Mouse (Mus musculus) heart, adult 2 months (tissue): Measurements from ENCODE around the gene Qpctl. TPM values are rescaled to one million over a fixed set of nuclear protein-coding genes. Genes with fewer than 3 reads are reported as not detected.

ENCODE experiments used
- DNase-seq, 2 experiments: peaks; one replicate each; pipeline ENCODE4 v3.0.0; 2021
- H3K27ac ChIP-seq: fragments of 200-600 bp; 2 replicates; pipeline ENCODE4 v1.8.1; 2022
- H3K27me3 ChIP-seq: fragments of 200-500 bp; 2 replicates; pipeline ENCODE4 v1.6.1; 2012; ENCODE audit warnings: mild to moderate bottlenecking, low read length, inconsistent platforms, mixed read lengths; ENCODE audit not compliant: control insufficient read depth, insufficient read depth
- H3K36me3 ChIP-seq: fragments of 200-500 bp; 2 replicates; pipeline ENCODE4 v1.6.1; 2012; ENCODE audit warnings: low read length, inconsistent platforms; ENCODE audit not compliant: control insufficient read depth, insufficient read depth
- H3K4me1 ChIP-seq: fragments of 200-500 bp; 2 replicates; pipeline ENCODE4 v1.6.1; 2011; ENCODE audit warnings: low read length; ENCODE audit not compliant: control insufficient read depth, insufficient read depth
- H3K4me3 ChIP-seq: fragments of 200-600 bp; 2 replicates; pipeline ENCODE4 v1.8.1; 2022
- H3K79me2 ChIP-seq: fragments of 200-500 bp; replicated peaks from 2 replicates; pipeline ENCODE4 v1.6.1; 2012; ENCODE audit warnings: mild to moderate bottlenecking, inconsistent platforms, low read length, moderate library complexity, mixed read lengths; ENCODE audit not compliant: control insufficient read depth, insufficient read depth
- H3K9ac ChIP-seq: fragments of 200-500 bp; 2 replicates; pipeline ENCODE4 v1.6.1; 2012; ENCODE audit warnings: low read depth, mild to moderate bottlenecking, control low read depth, inconsistent platforms, low read length, mixed read lengths
- CTCF ChIP-seq: fragments of 200-600 bp; IDR thresholded peaks from 2 replicates; pipeline ENCODE4 v1.8.1; 2022; ENCODE audit warnings: antibody characterized with exemption, mild to moderate bottlenecking, moderate library complexity
- EP300 ChIP-seq: fragments of 200-500 bp; IDR thresholded peaks from 2 replicates; pipeline ENCODE4 v1.6.1; 2011; ENCODE audit warnings: low read depth, low read length, control low read depth; ENCODE audit not compliant: insufficient read depth
- POLR2A ChIP-seq: fragments of 200-500 bp; IDR thresholded peaks from 2 replicates; pipeline ENCODE4 v1.6.1; 2011; ENCODE audit warnings: mild to moderate bottlenecking, low read depth, low read length, control low read depth; ENCODE audit not compliant: insufficient read depth
- WGBS: fragments of 180-500 bp; shearing (Covaris S2); methylation state at CpG from one replicate; pipeline ENCODE4 v1.1.7; 2018; 5-methylcytosine and 5-hydroxymethylcytosine counted together
- intact Hi-C: fragments of 180-260 bp; cut with DNase I; formaldehyde crosslinking; loops from one replicate; pipeline ENCODE4 v1.15.1; 2025
- microRNA-seq, 2 experiments: library from miRNA; unstranded; fragments of <30 nt; microRNA quantifications; one replicate each; pipeline ENCODE4 v1.2.0; 2021
- polyA plus RNA-seq: library from polyadenylated mRNA; depleted of rRNA; stranded (reverse); fragments of >200 nt; gene quantifications from 2 replicates; pipeline ENCODE4 v1.2.3, GENCODE M21; 2012; rRNA removed
- total RNA-seq, 2 experiments: library from RNA; stranded (reverse); gene quantifications; 2 replicates each; pipeline ENCODE4 v1.2.3; 2021

Gene Qpctl
- total and polyA plus RNA-seq, 3 experiments = 3.8 to 5.3 (median 4.6) TPM

DNA sequence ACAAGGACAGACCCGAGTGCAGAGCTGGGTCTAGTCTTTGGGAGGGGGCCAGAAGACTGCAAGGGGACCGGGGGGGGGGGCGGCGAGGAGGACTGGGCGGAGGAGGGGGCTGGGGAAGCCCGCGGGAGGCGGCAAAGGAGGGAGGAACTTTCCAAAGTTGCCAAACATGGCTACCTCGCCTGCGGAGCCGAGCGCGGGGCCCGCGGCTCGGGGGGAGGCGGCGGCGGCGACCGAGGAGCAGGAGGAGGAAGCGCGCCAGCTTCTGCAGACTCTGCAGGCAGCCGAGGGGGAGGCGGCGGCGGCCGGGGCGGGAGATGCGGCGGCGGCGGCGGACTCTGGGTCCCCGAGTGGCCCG, 54.6 kb downstream of the Qpctl start, which contains the start of gene Six5:
Six5 (plus strand) TSS at position 124 of the 355 bp plus-strand sequence.
- intact Hi-C loops = no loop called here
- no peak for TF ChIP-seq EP300
- TF ChIP-seq CTCF = no peak
- no peak for TF ChIP-seq POLR2A
- DNase-seq = peak in 1 of 2 experiments; percentile 73
- peaks cover 6% of the 10 kb centered on the region for H3K4me1 ChIP-seq
- peak within 1 kb of the TSS; percentile 85 for H3K4me3 ChIP-seq
- H3K9ac ChIP-seq = peak within 1 kb of the TSS; percentile 89
- no peaks in the 10 kb centered on the region for H3K79me2 ChIP-seq
- H3K27me3 ChIP-seq = no peaks in the 10 kb centered on the region
- H3K27ac ChIP-seq = peak within 1 kb of the TSS; percentile 96
- H3K36me3 ChIP-seq = no peaks in the 10 kb centered on the region; the same call in 1 of the 2 replicates
- 2% methylated on average over 28 of the region's 36 CpGs for WGBS

DNA sequence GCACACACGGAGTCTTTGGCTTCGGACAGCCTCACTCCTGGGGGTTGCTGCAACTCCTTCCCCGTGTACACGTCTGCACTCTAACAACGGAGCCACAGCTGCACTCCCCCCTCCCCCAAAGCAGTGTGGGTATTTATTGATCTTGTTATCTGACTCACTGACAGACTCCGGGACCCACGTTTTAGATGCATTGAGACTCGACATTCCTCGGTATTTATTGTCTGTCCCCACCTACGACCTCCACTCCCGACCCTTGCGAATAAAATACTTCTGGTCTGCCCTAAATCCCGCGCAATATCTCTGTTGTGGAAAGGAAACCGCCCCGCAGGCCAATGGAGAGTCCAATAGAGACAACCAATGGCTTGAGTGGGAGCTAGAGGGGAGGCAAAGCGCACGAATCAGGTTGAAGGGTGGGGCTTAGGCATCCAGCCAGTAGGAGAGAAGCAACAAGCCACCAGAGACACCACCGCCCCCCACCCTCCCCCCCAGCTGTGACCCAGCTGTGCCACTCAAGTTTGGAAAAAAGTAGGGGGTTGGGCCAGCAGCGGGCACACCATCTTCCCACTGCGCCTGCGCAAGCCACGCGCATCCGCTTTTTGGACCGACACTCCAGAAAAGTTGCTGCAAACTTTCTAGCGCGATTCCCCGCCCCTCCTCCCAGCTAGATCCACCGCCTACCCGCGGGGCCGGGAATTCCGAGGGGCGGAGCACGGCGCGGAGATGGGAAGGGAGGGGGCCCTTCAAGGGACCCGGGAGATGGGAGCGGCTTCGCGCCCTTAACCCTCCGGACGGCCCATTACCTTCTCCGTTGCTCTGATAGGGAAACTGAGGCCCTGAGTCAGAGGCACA, 55.3 kb downstream of the Qpctl start:
- WGBS = under 1% methylated on average over 45 of the region's 45 CpGs
- Histone ChIP-seq H3K27ac (peak overlapping the region; percentile 96), H3K79me2 (no peaks in the 10 kb centered on the region), H3K27me3 (no peaks in the 10 kb centered on the region), H3K9ac (peak overlapping the region; percentile 89), H3K36me3 (no peaks in the 10 kb centered on the region; the same call in 1 of the 2 replicates), H3K4me1 (peaks cover 6% of the 10 kb centered on the region), H3K4me3 (peak overlapping the region; percentile 85)
- TF ChIP-seq EP300 (peak; percentile 66; the same call in 1 of the 2 replicates), CTCF (no peak), POLR2A (peak; percentile 83)
- DNase-seq = peak; percentile 96 to 98
- intact Hi-C loops = loop anchor here (1.0 kb wide), 1 partner anchor 25 kb away; no protein-coding TSS in a partner anchor

DNA sequence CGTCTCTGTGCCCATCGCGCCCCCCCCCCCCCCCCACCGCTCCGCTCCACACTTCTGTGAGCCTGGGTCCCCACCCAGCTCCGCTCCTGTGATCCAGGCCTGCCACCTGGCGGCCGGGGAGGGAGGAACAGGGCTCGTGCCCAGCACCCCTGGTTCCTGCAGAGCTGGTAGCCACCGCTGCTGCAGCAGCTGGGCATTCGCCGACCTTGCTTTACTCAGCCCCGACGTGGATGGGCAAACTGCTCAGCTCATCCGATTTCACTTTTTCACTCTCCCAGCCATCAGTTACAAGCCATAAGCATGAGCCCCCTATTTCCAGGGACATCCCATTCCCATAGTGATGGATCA, 55.9 kb downstream of the Qpctl start:
- TF ChIP-seq EP300 (0 out of 2 replicates have a peak, but pooled peaks have one; percentile 15), POLR2A (no peak), CTCF (peak; percentile 83)
- DNase-seq = peak; percentile 89 to 92
- no peaks in the 10 kb centered on the region; the same call in 1 of the 2 replicates for H3K36me3 ChIP-seq
- WGBS = 2% methylated on average over 11 of the region's 15 CpGs
- peaks cover 6% of the 10 kb centered on the region for H3K4me1 ChIP-seq
- peak overlapping the region; percentile 85 for H3K4me3 ChIP-seq
- no peaks in the 10 kb centered on the region for H3K79me2 ChIP-seq
- peak overlapping the region; percentile 96 for H3K27ac ChIP-seq
- peak overlapping the region; percentile 18 for H3K9ac ChIP-seq
- no peaks in the 10 kb centered on the region for H3K27me3 ChIP-seq
- intact Hi-C loops = loop anchor here (1.0 kb wide), 1 partner anchor 25 kb away; no protein-coding TSS in a partner anchor

DNA sequence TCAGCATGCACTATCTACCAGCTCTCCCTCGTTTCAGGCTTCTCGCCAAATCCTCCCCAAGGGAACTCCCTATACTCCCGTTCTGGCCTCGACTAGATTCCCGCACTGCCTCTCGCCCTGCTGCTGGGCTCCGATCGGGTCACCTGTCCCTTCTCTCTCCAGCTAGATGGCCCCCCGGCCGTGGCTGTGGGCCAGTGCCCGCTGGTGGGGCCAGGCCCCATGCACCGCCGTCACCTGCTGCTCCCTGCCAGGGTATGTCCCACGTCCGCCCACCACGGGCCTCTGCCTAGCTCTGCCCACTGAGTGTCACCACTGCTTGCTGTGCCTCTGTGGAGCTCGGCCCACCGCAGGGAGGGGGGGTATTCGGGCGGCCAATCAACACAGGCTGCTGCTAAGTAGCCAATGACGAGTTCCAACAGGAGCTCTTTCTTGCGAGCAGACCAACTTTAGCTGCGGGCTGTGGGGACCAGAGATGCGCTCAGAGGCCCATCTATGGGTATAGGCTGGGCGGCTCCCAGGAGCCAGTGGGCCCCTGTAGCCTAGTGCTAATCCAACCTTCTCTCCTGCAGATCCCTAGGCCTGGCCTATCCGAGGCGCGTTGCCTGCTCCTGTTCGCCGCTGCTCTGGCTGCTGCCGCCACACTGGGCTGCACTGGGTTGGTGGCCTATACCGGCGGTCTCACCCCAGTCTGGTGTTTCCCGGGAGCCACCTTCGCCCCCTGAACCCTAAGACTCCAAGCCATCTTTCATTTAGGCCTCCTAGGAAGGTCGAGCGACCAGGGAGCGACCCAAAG, 56.5 kb downstream of the Qpctl start:
- Histone ChIP-seq H3K79me2 (no peaks in the 10 kb centered on the region), H3K27ac (peak overlapping the region; percentile 96; the same call in 1 of the 2 replicates), H3K4me3 (no peak overlapping the region), H3K4me1 (peaks cover 3% of the 10 kb centered on the region), H3K27me3 (no peaks in the 10 kb centered on the region), H3K9ac (peak overlapping the region; percentile 44), H3K36me3 (no peaks in the 10 kb centered on the region; the same call in 1 of the 2 replicates)
- TF ChIP-seq POLR2A (peak; percentile 44; the same call in 1 of the 2 replicates), CTCF (no peak), EP300 (no peak)
- intact Hi-C loops = loop anchor here (1.0 kb wide), 1 partner anchor 24 kb away; no protein-coding TSS in a partner anchor
- peak; percentile 73 to 81 for DNase-seq
- 29% methylated on average over 38 of the region's 38 CpGs for WGBS

DNA sequence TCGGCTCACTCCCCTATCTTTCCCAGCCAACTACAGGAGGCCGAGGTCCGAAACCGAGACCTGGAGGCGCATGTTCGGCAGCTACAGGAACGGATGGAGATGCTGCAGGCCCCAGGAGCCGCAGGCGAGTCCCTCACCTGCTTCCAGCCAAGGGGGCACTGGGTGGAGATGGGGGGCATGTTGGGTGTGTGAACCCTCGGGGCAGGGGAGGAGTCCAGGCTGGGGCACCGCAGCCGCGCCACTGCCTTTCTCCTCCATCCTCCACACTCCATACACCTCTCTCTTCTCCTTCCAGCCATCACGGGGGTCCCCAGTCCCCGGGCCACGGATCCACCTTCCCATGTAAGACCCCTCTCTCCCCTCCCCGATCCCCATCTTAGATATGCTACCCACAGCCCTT, 57.2 kb downstream of the Qpctl start:
- no peak for TF ChIP-seq CTCF
- no peak for TF ChIP-seq EP300
- TF ChIP-seq POLR2A = no peak
- Histone ChIP-seq H3K79me2 (no peaks in the 10 kb centered on the region), H3K36me3 (no peaks in the 10 kb centered on the region; the same call in 1 of the 2 replicates), H3K4me1 (peaks cover 3% of the 10 kb centered on the region), H3K4me3 (no peak overlapping the region), H3K9ac (no peak overlapping the region), H3K27ac (no peak overlapping the region; the same call in 1 of the 2 replicates), H3K27me3 (no peaks in the 10 kb centered on the region)
- intact Hi-C loops = no loop called here
- DNase-seq = peak in 1 of 2 experiments; percentile 36
- WGBS = 71% methylated on average over 15 of the region's 17 CpGs

Small RNAs within 50 kb of the gene (microRNA-seq; reads per million reads assigned to microRNA genes)
- 238 to 277 reads per million in 2 experiments for gene Mir330

Other genes with a start within 250 kb of the Qpctl start
- 1 to 10 TPM; 6.6 to 9.6 TPM for gene Ccdc61, start 238.9 kb downstream of the Qpctl start, total RNA-seq
- gene Ccdc61, start 238.9 kb downstream of the Qpctl start, polyA plus RNA-seq = 11.3 and 12.5 TPM in 2 replicates
- 1 to 10 TPM; 4.3 to 5.1 TPM for gene Nova2, start 223.4 kb downstream of the Qpctl start, total RNA-seq
- 1.5 and 1.7 TPM in 2 replicates for gene Nova2, start 223.4 kb downstream of the Qpctl start, polyA plus RNA-seq
- not detected for gene Nanos2, start 161.9 kb downstream of the Qpctl start, total RNA-seq
- gene Nanos2, start 161.9 kb downstream of the Qpctl start, polyA plus RNA-seq = 0.08 TPM in 1 of 2 replicates, not detected in the other
- 1 to 10 TPM; 3.5 to 3.9 TPM for gene Mypop, start 158.0 kb downstream of the Qpctl start, total RNA-seq
- gene Mypop, start 158.0 kb downstream of the Qpctl start, polyA plus RNA-seq = 3.4 and 4.0 TPM in 2 replicates
- 10 to 100 TPM; 22.5 to 24.5 TPM for gene Irf2bp1, start 145.2 kb downstream of the Qpctl start, total RNA-seq
- 12.7 and 15.1 TPM in 2 replicates for gene Irf2bp1, start 145.2 kb downstream of the Qpctl start, polyA plus RNA-seq
- gene Foxa3, start 125.8 kb downstream of the Qpctl start, total RNA-seq = not detected
- 0.06 TPM in 1 of 2 replicates, not detected in the other for gene Foxa3, start 125.8 kb downstream of the Qpctl start, polyA plus RNA-seq
- gene Sympk, start 124.9 kb downstream of the Qpctl start, total RNA-seq = 10 to 100 TPM; 93.2 to 99.4 TPM
- gene Sympk, start 124.9 kb downstream of the Qpctl start, polyA plus RNA-seq = 54.9 and 61.3 TPM in 2 replicates
- not detected for gene Rsph6a, start 94.6 kb downstream of the Qpctl start, total RNA-seq
- 0.06 TPM in 1 of 2 replicates, not detected in the other for gene Rsph6a, start 94.6 kb downstream of the Qpctl start, polyA plus RNA-seq
- 10 to 100 TPM; 47.8 to 54.9 TPM for gene Dmwd, start 73.1 kb downstream of the Qpctl start, total RNA-seq
- gene Dmwd, start 73.1 kb downstream of the Qpctl start, polyA plus RNA-seq = 70.9 and 79.4 TPM in 2 replicates
- gene Dmpk, start 65.4 kb downstream of the Qpctl start, total RNA-seq = 100 to 1,000 TPM; 482 to 516 TPM
- 1,225 and 1,460 TPM in 2 replicates for gene Dmpk, start 65.4 kb downstream of the Qpctl start, polyA plus RNA-seq
- 1 to 10 TPM; 7.1 to 8.2 TPM for gene Six5, start 54.7 kb downstream of the Qpctl start, total RNA-seq
- gene Six5, start 54.7 kb downstream of the Qpctl start, polyA plus RNA-seq = 26.0 and 29.8 TPM in 2 replicates
- gene Gm4969, start 30.9 kb downstream of the Qpctl start, total RNA-seq = not detected
- 0.09 TPM in 1 of 2 replicates, not detected in the other for gene Gm4969, start 30.9 kb downstream of the Qpctl start, polyA plus RNA-seq
- 1 to 10 TPM; 4.5 to 5.2 TPM for gene Fbxo46, start 29.4 kb downstream of the Qpctl start, total RNA-seq
- gene Fbxo46, start 29.4 kb downstream of the Qpctl start, polyA plus RNA-seq = 3.3 and 5.4 TPM in 2 replicates
- 10 to 100 TPM; 58.7 to 68.7 TPM for gene Snrpd2, start 431 bp upstream of the Qpctl start, total RNA-seq
- gene Snrpd2, start 431 bp upstream of the Qpctl start, polyA plus RNA-seq = 28.6 and 34.7 TPM in 2 replicates
- under 1 TPM in 1 of 2 experiments, not detected in 1; 0.16 TPM for gene Gipr, start 16.8 kb upstream of the Qpctl start, total RNA-seq
- gene Gipr, start 16.8 kb upstream of the Qpctl start, polyA plus RNA-seq = 2.5 and 3.0 TPM in 2 replicates
- gene Eml2, start 27.1 kb upstream of the Qpctl start, total RNA-seq = 10 to 100 TPM; 35.6 to 38.7 TPM
- 37.3 and 38.8 TPM in 2 replicates for gene Eml2, start 27.1 kb upstream of the Qpctl start, polyA plus RNA-seq
- 1 to 10 TPM; 6.8 to 7.2 TPM for gene Gpr4, start 63.2 kb upstream of the Qpctl start, total RNA-seq
- 17.1 and 22.0 TPM in 2 replicates for gene Gpr4, start 63.2 kb upstream of the Qpctl start, polyA plus RNA-seq
- gene Opa3, start 79.0 kb upstream of the Qpctl start, total RNA-seq = 10 to 100 TPM; 59.9 to 66.0 TPM
- gene Opa3, start 79.0 kb upstream of the Qpctl start, polyA plus RNA-seq = 64.6 and 91.3 TPM in 2 replicates
- gene Vasp, start 122.5 kb upstream of the Qpctl start, total RNA-seq = 10 to 100 TPM; 25.1 to 30.8 TPM
- gene Vasp, start 122.5 kb upstream of the Qpctl start, polyA plus RNA-seq = 43.3 and 51.5 TPM in 2 replicates
- gene Ppm1n, start 130.8 kb upstream of the Qpctl start, total RNA-seq = under 1 TPM in 1 of 2 experiments, not detected in 1; 0.21 TPM
- 0.09 and 0.33 TPM in 2 replicates for gene Ppm1n, start 130.8 kb upstream of the Qpctl start, polyA plus RNA-seq
- gene Rtn2, start 133.3 kb upstream of the Qpctl start, total RNA-seq = 100 to 1,000 TPM; 114 to 136 TPM
- 273 and 340 TPM in 2 replicates for gene Rtn2, start 133.3 kb upstream of the Qpctl start, polyA plus RNA-seq
- 1 to 10 TPM in 1 of 2 experiments, under 1 TPM in 1; 0.89 to 1.1 TPM for gene Fosb, start 160.8 kb upstream of the Qpctl start, total RNA-seq
- gene Fosb, start 160.8 kb upstream of the Qpctl start, polyA plus RNA-seq = 0.94 and 1.1 TPM in 2 replicates
- 10 to 100 TPM; 46.8 to 48.6 TPM for gene Ercc1, start 195.5 kb upstream of the Qpctl start, total RNA-seq
- gene Ercc1, start 195.5 kb upstream of the Qpctl start, polyA plus RNA-seq = 47.1 and 49.1 TPM in 2 replicates
- gene Cd3eap, start 210.2 kb upstream of the Qpctl start, total RNA-seq = 1 to 10 TPM; 9.3 to 9.7 TPM
- 4.4 and 4.7 TPM in 2 replicates for gene Cd3eap, start 210.2 kb upstream of the Qpctl start, polyA plus RNA-seq
- gene Ppp1r13l, start 210.5 kb upstream of the Qpctl start, total RNA-seq = 10 to 100 TPM; 43.9 to 45.1 TPM
- 23.5 and 30.1 TPM in 2 replicates for gene Ppp1r13l, start 210.5 kb upstream of the Qpctl start, polyA plus RNA-seq
- gene Ercc2, start 232.7 kb upstream of the Qpctl start, total RNA-seq = 10 to 100 TPM; 10.9 to 11.6 TPM
- 22.6 and 24.8 TPM in 2 replicates for gene Ercc2, start 232.7 kb upstream of the Qpctl start, polyA plus RNA-seq